Mouse (Mus musculus): ENCODE measurements around the gene Sorcs2. TPM values are rescaled to one million over a fixed set of nuclear protein-coding genes. Genes with fewer than 3 reads are reported as not detected.

Sorcs2 gene
- total RNA-seq, 1 experiment from 2014 or later = 13.2 TPM

DNA sequence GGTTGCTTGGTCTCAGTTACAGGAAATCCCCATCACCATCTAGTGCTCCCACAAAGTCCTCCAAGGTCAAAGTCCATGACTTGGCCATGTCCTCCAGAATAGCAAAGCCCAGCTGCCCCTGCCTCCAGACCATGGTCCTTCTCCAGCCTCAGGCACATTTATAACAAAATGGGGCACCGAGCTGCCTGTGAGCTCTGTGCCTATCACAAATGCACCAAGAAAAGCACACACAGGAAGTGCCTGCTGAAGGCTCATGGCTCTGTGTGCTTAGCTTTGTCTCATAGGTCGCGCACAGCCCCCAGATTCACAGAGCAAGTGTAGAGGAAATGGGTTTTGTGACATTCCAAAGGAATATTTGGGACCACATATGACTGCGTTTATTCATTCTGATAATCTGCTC, 39.8 kb downstream of the Sorcs2 start:
- no peak for DNase-seq

DNA sequence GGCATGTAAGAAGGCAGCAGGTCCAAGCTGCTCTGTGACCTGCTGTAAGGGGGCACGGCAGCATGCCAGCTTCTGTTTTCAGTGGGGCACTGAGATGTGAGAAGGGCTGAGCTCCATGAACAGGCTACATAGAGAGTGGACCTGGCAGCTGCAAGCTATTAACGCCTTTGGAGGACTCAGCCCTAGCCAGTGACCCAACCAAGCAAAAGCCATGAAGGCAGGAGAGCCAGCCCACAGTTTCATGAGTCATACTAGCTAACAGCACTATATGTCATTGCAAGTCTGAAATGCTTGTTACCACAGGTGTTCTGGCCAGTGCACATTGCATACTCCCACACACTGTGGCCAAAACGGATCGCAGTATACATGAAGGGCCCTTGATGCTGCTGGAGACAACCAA, 41.3 kb downstream of the Sorcs2 start:
- no peak for DNase-seq

DNA sequence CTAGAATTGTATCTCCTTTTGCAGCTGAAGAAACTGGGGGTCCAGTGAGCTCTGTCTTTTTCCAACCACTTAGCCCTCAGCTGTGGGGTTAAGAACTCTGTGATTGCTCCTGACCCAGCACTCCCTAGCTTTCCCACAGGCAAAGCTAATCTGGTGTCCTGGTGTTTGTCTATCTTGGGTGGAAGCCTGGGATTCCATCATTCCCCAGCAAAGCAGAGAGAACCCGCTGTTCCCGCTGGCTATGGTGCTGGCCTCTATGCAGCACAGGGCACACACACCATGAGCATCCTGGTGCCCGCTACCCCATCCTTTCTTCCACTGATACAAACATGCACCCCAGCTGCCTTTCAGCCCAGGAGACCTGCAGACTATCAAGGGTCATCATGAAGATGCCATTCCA, 42.3 kb downstream of the Sorcs2 start:
- no peak for DNase-seq

DNA sequence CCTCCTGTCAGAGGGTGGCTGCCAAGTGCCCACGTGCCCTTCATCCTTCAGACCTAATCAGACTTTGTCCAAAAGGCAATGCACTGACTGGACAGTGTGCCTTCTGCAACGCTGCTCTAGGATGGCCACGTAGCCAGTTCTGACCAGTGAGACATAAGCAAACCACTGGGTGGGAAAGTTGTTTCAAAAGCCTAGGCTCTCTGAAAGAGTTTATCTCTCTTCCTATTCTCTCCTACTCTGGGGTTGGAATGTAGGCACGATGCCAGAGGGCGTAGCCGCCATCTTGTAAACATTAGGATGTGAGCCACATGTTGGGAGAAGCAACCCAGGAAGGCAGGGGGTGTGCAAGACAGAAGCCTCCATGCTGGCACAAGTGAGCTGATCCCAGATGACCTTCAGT, 44.3 kb downstream of the Sorcs2 start:
- no peak for DNase-seq

DNA sequence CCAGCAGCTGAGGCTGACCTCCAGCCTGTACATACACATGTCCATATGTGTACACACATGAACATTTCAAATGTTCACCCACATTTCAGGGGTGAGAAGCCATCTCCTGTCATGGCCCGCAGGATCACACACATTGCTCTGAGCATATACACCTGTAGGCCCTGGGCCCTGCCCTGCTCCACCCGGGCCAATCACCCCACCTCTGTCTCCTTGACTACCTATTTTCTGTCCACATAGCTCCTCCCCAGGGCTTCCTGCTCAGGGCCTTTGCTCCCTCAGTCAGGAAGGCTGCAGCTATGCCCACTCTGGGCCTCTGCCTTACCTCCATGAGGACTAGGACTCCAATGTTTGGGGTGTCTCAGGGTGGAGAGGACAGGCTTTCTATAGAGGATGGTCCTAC, 44.7 kb downstream of the Sorcs2 start:
- DNase-seq = no peak

DNA sequence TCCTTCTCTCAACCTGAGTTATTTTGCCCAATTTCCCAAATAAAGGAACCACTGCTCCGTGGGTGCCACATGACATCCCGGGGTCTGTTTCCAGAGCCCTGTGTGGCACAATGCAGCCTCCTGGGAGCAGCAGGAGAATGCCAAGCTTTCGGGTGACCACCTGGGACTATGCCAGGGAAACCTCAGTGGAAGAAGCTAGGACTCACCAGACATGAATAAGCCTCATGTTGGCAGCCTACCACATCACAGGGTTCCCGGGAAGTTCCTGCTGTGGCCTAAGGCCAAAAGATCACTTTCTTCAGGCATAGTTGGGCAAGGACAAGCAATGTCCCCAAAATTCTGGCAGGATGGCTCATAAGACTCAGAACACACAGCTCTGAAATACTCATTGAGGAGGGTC, 51.2 kb downstream of the Sorcs2 start:
- no peak for DNase-seq

DNA sequence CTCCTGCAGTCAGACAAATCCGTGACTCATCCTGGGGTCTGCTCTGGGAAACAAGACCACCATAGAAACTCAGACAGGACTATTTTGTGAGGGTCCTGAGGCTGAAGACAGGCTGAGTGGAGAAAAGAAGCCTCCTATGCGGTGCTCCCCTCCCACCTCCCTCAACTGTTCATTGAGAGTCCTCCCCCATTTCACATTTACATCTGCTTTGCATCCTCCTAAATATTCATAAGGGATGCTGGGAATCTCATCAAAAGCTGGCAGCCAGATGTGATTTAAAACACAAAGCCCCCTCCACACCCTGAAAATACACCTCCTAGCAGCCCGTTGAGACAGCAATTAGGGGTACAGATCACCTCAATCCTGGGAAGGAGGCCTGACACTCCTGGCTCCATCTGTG, 58.7 kb downstream of the Sorcs2 start:
- no peak for DNase-seq

DNA sequence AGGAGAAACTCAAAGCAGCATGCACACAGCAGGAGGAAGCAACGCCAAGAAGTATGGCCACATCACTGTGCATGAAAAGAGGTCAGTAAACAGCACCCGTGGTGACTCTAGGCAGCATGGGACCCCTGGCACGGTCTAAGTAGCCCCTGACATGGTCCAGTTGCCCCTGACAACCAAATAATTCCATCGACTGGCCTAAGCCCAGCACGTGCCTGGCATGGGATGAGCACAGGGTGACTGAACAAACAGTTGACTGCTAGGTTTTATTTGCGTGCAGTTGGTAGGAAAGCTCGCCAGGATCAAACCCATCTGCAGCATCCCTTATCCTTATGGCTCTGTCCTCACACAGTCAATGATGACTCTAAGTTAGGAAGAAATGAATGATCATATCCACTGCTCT, 61.7 kb downstream of the Sorcs2 start:
- DNase-seq = no peak

DNA sequence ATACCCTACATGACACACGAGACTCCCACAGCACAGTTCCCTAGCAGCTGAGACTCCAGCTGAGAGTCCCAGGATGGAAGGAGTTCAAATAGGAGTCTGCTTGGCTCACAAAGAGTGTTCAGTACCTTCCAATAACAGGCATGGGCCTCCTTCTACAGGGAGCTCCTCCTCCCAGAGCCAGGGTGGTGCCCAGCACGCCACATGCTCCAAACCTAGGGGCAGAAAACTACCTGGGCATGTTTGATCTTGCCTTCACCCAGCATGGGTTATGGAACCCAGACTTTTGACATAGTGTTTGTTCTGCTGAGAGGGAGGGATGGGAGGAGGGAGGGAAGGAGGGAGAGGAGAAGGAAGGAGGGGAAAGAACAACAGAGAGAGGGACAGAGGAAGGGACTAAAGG, 62.3 kb downstream of the Sorcs2 start:
- DNase-seq = no peak

DNA sequence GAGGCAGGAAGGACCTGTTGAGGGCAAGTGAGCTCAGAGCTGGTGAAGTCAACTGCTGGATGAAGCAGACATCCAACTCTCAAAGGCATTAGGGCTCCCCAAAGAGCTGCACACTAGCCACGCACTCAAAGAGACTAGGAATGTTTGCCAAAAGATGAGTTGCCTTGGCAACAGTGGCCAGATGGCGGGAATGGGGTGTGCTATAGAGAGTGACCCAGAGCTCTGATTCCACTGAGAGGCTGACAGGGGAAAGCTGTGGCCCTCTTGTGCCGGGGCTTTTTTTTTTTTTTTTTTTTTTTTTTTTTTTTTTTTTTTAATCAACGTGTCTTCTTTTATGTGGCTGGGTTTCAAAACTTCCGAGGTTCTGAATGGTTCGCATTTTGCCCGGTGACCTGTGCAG, 63.7 kb downstream of the Sorcs2 start:
- DNase-seq = no peak

DNA sequence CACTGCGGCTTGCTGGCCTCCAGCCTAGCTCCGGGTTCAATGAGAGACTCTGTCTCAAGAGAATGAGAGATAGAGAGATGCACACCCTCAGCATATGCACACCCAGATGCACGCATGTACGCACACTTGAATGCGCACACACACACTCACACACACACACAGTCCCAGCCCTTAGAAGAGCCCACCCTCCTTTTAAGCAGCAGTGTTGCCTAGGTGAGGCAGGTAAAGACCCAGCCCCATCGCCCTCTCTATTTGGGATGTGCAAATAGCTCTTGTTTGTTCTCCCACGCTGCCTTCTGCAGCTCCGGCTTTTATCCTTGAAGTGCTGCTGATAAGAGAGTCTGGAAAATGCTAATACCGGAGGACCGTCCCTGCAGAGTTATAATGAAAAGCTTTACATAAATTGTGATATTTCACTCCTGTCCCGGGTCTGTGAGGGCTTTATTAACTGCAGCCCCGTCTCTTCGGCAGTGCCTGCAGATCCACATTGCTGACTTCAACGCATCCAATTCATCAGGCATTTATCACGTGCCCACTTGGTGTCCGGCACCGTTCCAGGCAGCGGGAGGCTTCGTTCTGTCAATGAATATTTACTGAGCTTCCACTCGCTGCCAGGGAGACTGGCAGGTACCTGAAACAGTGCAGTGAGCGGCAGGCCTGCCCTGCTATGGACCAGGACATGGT, 67.3 kb downstream of the Sorcs2 start:
- peak; percentile 68 for DNase-seq

DNA sequence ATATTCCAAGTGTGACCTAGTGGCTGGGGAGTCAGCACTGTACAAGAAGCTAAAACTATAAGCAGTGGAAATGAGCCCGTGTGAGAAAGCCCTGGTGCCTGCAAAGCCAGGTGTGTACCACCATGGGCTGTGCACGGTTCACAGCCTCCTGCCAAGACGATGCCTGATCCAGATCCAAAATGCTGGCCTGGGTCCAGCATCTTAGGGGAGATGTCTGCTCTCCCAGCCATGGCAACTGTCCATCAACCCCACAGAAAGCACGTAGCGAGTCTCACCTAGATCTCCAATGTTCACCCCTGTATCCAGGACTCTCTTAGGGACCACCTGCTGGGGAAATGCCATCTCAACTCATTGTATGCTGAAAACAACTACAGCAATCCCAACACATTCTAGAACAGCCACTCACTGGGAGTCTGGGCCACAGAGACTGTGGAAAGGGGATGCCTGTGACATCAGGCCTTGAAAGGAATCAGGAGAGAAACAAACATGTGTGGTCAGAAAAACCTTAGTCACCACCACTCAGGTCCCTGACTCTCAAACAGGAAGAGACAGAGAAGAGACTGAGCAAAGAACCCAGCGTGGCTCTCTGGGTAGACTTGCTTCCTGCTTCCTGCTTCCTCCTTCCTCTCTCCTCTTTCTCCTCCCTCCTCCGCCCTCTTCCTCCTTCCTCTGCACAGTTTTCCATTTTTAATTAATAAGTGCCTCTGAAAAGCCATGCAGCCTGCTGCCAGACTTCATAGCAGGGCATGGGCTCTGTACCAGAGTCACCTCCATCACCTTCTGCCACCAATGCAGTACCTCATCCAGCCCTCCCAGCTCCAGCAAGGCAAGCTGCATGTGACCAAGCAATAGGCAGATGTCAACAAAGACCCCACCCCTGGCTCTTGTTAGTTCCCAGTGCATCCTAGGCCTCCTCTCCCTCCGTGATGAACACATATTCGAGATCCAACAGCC, 71.6 kb downstream of the Sorcs2 start:
- no peak for DNase-seq

DNA sequence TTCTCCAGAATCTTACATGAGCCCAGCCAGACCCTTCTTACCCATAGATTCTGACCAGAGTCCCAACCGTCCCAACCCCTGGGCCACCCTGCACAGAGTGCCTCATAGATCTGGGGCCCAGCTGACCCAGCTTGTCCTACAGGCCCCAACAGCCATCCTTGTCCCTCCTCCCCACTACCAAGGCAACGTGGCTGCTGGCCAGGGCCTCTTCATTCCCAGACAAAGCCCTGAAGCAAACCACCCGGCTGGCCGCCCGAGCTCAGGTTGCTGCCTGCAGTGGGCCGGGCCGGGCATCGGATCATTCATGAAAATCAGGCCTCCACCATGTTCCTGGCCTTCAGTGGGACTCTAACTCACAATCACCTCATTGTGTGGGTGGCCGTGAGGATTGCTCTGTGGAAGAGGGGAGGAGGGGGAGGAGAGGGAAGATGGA, 73.8 kb downstream of the Sorcs2 start:
- peak; percentile 26 for DNase-seq

DNA sequence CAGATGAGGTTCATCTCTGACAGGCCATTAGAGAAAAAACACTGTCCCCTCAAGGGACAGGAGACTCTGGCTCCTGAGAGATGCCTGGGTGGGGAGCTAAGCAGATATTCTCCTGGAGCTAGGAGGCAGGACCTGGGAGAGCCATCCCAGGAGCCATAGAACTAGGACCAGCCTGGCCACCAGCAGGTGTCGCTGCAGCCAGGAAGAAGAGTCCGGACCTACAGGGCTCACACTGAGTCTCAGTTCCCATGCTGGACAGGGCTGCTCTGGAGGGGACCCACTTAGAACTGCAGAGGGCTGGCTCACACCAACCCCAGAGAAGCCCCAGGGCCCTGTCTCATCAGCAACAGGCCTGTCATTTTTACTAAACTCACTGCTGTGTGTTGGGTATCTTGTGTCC, 74.4 kb downstream of the Sorcs2 start:
- peak; percentile 85 for DNase-seq

DNA sequence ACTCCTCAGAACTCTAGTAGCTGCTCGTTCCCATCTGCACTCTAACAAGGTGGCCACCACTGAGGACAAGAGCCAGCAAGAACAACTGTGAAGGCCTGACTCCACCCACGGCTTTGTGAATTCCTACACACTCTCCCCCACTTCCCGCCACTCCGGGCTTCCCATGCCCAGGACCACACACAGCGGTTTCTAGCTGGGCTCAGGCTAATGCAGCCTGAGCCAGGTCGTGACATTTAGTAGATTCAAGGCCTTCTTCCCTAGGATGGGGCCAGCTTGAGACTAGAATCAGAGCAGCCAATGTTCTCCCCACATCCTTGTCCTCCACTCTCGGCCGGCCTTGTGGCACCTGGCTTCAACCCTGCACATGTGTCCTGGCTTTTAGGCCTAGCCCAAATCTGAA, 76.4 kb downstream of the Sorcs2 start:
- DNase-seq = peak; percentile 7

DNA sequence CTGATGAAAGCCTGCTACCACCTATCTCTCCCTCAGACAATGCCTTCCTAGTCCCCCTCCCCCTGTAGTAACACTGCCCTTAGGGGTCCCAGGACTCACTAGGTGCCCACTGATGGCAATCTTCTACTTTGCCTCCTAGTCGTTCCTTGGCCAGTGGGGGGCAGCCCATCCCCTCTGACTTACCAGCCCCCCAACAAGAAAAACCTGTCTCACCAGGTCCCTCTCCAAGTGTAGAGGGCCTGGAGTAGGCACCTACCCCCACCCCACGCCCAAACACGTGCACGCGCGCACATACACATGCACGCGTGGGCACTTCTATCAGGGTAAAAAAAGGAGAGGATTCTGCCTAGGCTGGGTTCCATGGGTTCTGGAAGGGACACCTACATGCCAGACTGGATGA, 77.3 kb downstream of the Sorcs2 start:
- no peak for DNase-seq

DNA sequence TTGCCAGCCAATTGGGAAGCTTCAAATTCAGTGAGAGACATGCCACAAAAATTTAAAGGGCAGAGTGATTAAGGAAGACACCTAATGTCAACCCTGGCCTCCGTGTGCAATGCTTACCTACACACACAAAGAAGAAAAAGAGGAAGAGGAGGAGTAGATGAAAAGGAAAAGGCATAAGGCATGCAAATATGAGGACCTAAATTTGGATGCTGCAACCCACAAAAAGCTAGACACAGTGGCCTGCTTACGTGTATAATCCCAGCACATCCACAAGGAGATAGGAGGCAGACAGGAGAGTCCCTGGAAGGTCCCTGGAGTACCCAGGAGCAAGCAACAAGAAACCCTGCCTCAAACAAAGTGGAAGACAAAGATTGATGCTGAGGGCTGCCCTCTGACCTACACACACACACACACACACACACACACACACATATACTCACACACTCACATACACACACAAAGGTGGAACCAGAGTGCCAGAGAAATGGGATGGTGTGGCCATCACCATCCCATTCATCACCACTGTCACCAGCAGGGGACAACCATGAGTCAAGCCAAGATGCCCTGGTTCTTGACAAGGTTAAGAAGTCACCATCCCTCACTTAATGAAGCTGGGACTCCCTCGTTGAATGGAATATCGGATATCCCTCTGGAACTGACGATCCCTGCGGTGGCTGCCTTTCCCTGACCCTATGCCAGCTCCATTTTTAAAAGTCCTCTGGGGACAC, 80.1 kb downstream of the Sorcs2 start:
- no peak for DNase-seq

DNA sequence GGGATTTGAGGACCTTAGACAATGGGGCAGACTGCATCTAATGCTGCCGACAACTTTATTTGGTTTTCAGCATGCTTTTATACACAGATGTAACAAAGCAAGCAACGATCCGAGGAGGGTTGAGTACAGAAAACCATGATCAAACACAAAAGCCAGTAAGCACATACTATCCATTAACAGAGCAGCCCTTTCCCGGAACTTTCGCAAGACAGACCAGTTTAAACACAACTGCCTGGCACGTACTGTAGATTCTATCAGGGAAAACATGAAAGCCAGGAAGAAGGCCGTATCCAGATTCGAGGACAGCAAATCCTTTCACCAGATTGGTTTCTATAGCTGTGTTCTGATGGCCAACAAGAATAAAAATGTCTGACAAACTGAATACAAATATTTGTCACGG, 82.8 kb downstream of the Sorcs2 start:
- DNase-seq = no peak

DNA sequence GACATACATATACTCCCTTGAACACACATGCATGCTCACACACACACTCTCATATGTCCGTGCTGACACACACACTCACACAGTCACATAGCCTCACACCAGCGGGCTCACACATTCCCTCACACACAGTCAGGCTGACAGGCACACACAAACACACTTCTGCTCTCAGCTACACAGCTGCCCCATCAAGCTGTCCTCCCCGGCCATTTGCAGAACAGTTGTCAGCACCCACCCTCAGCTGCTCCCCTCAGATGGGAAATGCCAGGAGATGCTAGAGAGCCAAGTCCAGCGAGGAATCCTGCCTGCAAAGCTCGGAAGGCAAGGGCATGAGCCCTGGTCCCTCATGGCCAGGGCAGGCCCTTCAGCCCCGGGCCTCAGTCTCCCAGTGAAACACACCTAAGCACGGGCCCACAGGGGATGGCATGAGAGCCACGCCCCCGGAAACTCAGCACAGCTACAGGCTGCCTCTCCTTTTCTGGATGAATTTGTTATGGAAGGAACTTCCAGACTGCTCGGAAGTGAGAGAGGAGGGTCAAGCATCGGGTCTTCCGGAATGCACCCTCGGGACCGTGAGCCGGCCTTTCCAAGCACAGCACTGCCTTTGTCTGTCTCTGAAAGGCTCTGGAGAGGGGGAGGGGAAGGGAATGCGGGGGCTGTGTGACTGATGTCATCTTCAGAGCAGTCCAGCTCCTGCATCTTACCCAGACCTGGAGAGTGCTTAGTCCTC, 84.4 kb downstream of the Sorcs2 start:
- peak; percentile 26 for DNase-seq

DNA sequence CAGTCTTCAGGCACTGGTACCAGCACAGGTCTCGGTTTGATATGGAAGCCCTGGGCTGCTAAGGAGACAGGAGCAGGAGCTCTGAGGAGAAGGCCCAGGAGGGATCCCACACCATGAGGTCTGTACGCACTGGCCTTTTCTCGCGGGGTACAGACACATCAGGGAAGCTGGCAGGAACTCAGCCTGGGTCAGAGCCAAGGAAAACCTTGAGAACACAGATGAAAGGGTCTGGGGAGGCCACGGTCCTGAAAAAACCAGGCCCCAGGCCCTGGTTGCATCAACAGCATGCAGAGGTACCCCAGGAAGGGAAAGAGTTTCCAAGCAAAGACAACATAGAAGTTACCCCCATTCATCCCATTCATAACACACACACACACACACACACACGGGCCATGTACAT, 85.0 kb downstream of the Sorcs2 start:
- peak; percentile 38 for DNase-seq

DNA sequence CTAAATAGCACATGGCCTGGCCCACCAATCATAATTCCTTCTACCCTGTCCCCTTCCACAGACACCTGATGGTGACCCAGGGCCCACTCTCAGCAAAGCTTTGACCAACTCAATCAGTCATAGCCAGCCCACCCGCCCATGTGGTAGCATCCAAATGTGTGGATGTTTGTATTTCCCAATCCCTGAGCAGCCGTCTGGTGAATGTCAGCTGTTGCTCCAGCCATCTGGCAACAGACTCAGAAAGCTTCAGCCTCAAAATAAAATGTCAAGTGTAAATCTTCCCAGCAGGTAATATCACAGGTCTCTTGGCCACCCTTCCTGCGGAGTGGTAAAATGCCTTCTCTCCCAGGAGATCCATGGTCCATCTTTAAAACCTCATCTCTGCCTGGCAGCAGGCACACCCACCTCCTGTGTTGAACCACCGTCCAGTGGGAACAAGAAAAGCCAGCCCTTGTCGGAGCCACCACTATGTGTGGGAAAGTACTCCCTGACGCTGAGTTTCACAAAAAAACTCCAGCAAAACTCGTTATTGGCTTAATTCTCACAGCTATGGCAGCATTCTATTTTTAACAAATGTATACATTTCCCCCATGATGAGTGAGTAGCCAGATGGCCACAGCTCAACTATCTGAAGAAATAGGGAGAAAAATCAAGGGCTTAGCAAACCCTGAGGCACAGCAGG, 93.5 kb downstream of the Sorcs2 start:
- no peak for DNase-seq

DNA sequence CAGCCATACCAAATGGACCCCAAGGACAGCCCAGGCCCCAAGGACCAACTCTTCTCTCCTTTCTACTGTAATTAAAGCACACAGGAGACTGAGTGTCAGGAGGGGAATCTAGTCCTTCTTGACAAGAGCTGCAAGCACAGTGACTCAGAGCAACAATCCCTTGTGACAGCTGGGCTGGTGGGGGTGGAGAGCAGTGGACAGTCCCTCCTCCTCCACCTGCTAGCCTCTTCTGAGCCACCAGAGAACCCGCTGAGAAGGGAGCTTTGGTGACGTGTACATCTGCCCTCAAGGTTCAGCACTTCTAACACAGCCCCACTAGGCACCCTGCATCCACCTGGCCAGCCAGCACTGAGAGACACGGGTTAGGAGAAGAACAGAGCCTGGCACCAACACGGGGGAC, 96.8 kb downstream of the Sorcs2 start:
- DNase-seq = no peak

Measured in adrenal gland, postnatal 25 days (tissue).